Mouse (Mus musculus) bone marrow macrophage, adult 2 months (primary cell): Measurements from ENCODE around the gene Ccdc91.

Experiments
- CTCF ChIP-seq: IDR thresholded peaks from 2 replicates; pipeline ENCODE4 v1.5.1; 2012; ENCODE audit warnings: low read depth, mild to moderate bottlenecking, low read length, moderate library complexity
- POLR2A ChIP-seq: IDR thresholded peaks from 2 replicates; pipeline ENCODE4 v1.6.1; 2012; ENCODE audit warnings: mild to moderate bottlenecking, low read depth, low read length, borderline replicate concordance

DNA sequence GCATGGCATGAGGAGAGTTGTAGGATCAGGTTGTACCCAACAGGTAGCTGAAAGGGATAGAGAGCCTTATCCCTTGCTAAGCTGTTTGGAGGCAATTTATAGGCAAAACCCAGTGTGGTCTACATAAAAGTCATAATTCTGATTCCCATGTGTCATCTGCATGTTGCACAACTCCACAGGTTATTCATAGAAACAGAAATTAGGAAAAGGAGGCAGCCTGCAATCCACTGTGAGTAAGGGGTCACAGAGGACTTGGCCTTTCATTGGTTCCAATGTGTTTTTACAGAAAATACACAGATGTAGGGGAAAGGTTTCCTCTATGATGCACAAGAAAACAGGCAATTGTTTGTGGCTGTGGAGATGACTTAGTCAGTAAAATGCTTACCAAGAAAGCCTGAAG lies 168.8 kb downstream of the Ccdc91 start:
- TF ChIP-seq CTCF (no peak), POLR2A (no peak)
